Mouse (Mus musculus) lung, adult 18-20 months (tissue): ENCODE measurements around the gene Olfr1153.

ENCODE experiments used
- DNase-seq, 2 experiments: peaks; one replicate each; pipeline ENCODE4 v3.0.0; 2022; ENCODE audit warnings: mixed read lengths in 2 of 2

The Olfr1153 gene

GRCm38 (mm10) chr2:87894662-87895061 is at the start of gene Olfr1153:
Gene Olfr1153 (plus strand): TSS chr2:87894962.
- DNase-seq, result no peak

- DNase-seq, result no peak
Measured at GRCm38 (mm10) chr2:87855562-87855961, 39.2 kb upstream of the Olfr1153 start, which contains the start of gene Olfr1151. Gene Olfr1151 (plus strand): TSS chr2:87855862.

- DNase-seq, result no peak
Measured at GRCm38 (mm10) chr2:87866192-87866591, 28.6 kb upstream of the Olfr1153 start, which contains the start of gene Olfr1152. Gene Olfr1152 (plus strand): TSS chr2:87866492.

GRCm38 (mm10) chr2:87905066-87905465 is 10.3 kb downstream of the Olfr1153 start, which contains the start of gene Olfr1154:
Gene Olfr1154 (minus strand): TSS chr2:87905166.
- no peak for DNase-seq

- DNase-seq, result no peak
Measured at GRCm38 (mm10) chr2:87945037-87945436, 50.3 kb downstream of the Olfr1153 start, which contains the start of gene Olfr1155. Gene Olfr1155 (minus strand): TSS chr2:87945137.
